Mouse (Mus musculus) forebrain, embryonic 13.5 days (tissue): ENCODE data around the gene Gtpbp3. TPM values are rescaled to one million over a fixed set of nuclear protein-coding genes. Genes with fewer than 3 reads are reported as not detected.

ENCODE experiments used
- ATAC-seq: fragments of 200-750 bp; cut with Nextera tagmentation; 2 replicates; pipeline ENCODE4 v1.8.0; 2017
- H3K27ac ChIP-seq: fragments of 300-500 bp; sonication (generic); 2 replicates; pipeline ENCODE4 v1.5.1; 2015; ENCODE audit warnings: inconsistent platforms, mild to moderate bottlenecking, moderate library complexity
- H3K27me3 ChIP-seq: fragments of 300-500 bp; sonication (generic); 2 replicates; pipeline ENCODE4 v1.6.1; 2015; ENCODE audit warnings: mild to moderate bottlenecking, inconsistent platforms
- H3K36me3 ChIP-seq: fragments of 300-500 bp; sonication (generic); 2 replicates; pipeline ENCODE4 v1.6.1; 2015; ENCODE audit warnings: mild to moderate bottlenecking, inconsistent platforms; ENCODE audit not compliant: poor library complexity, severe bottlenecking
- H3K4me1 ChIP-seq: fragments of 300-500 bp; sonication (generic); 2 replicates; pipeline ENCODE4 v1.6.1; 2015; ENCODE audit warnings: inconsistent platforms
- H3K4me2 ChIP-seq: fragments of 300-500 bp; sonication (generic); 2 replicates; pipeline ENCODE4 v1.6.1; 2015; ENCODE audit warnings: inconsistent platforms, mild to moderate bottlenecking, moderate library complexity
- H3K4me3 ChIP-seq: fragments of 300-500 bp; sonication (generic); 2 replicates; pipeline ENCODE4 v1.5.1; 2015; ENCODE audit warnings: mild to moderate bottlenecking, inconsistent platforms
- H3K9ac ChIP-seq: fragments of 300-500 bp; sonication (generic); 2 replicates; pipeline ENCODE4 v1.6.1; 2015; ENCODE audit warnings: mild to moderate bottlenecking, inconsistent platforms
- H3K9me3 ChIP-seq: fragments of 300-500 bp; sonication (generic); replicated peaks from 2 replicates; pipeline ENCODE4 v1.6.1; 2016; ENCODE audit warnings: inconsistent platforms
- WGBS: fragments of 180-500 bp; shearing (Covaris S2); methylation state at CpG from one replicate; pipeline ENCODE4 v1.1.7; 2015; 5-methylcytosine and 5-hydroxymethylcytosine counted together
- polyA plus RNA-seq: library from polyadenylated mRNA; unstranded; fragments of >200 nt; fragmentation: Nextera tagmentation; extraction: Ambion mirVana; gene quantifications from 2 replicates; pipeline ENCODE4 v1.2.1, GENCODE M21; 2015

Gene Gtpbp3
- polyA plus RNA-seq: 13.4 TPM in 2 replicates

DNA sequence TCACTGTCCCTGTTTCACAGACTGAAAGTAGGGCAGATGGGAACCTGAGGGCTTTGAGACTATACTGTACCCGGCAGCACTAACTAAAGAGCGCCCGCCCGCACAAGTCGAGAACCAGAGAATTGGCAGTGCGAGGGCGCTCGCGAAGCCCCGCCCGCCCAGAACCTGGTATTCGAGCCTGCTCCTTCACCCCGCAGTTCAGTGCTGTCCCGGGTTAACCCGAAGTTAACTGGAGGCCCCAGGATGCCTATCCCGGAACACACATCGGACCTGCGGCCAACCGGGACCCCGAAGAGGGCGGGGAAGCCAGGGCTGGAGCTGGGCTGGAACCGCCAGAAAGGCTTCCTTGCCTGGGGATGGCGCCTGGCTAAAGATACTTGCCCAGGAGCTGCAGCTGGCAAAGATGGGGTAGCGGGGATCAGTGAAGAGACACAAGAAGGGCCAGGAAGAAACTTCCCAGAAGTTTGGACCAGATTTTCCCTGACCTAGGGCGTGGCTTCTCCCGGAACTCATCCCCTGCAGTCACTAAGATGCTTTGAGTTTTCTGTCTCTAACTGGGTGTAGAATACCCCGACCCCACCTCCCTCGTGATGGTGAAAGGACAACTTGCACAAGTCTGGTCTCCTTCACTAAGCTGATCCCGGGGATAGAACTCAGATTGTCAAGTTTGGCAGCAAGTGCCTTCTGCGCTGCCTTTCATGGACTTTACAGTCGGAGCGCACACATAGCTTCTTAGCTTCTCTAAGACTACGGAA lies at the start of gene Gtpbp3:
Gtpbp3 (plus strand) TSS at position 413 of the 755 bp plus-strand sequence.
- WGBS: under 1% methylated on average over 33 of the region's 33 CpGs
- peaks cover 42% of the 10 kb centered on the region for H3K36me3 ChIP-seq
- peak within 1 kb of the TSS; percentile 76 for H3K27ac ChIP-seq
- peak within 1 kb of the TSS; percentile 100 for H3K4me2 ChIP-seq
- H3K4me1 ChIP-seq: peaks cover 54% of the 10 kb centered on the region
- H3K9ac ChIP-seq: peak within 1 kb of the TSS; percentile 79
- ATAC-seq: peak; percentile 41
- H3K27me3 ChIP-seq: no peaks in the 10 kb centered on the region
- H3K9me3 ChIP-seq: no peaks in the 10 kb centered on the region
- H3K4me3 ChIP-seq: peak within 1 kb of the TSS; percentile 82

GRCm38 (mm10) chr8:71441404-71441803 lies 46.5 kb upstream of the Gtpbp3 start:
- ATAC-seq: peak; percentile 45; the same call in 1 of the 2 replicates
- Histone ChIP-seq H3K9me3 (no peaks in the 10 kb centered on the region), H3K9ac (no peak overlapping the region), H3K27ac (no peak overlapping the region), H3K4me3 (no peak overlapping the region), H3K36me3 (no peaks in the 10 kb centered on the region), H3K4me1 (no peaks in the 10 kb centered on the region), H3K4me2 (no peak overlapping the region), H3K27me3 (peaks cover 19% of the 10 kb centered on the region)
- 1% methylated on average over 7 of the region's 7 CpGs for WGBS

- Histone ChIP-seq H3K4me3 (no peak overlapping the region), H3K27ac (no peak overlapping the region), H3K9me3 (no peaks in the 10 kb centered on the region), H3K36me3 (no peaks in the 10 kb centered on the region), H3K27me3 (peaks cover 19% of the 10 kb centered on the region), H3K9ac (no peak overlapping the region), H3K4me2 (no peak overlapping the region), H3K4me1 (no peaks in the 10 kb centered on the region)
- ATAC-seq: no peak
- WGBS: 84% methylated on average over 7 of the region's 7 CpGs
These were observed 42.8 kb upstream of the Gtpbp3 start for GRCm38 (mm10) chr8:71445096-71445495.

DNA sequence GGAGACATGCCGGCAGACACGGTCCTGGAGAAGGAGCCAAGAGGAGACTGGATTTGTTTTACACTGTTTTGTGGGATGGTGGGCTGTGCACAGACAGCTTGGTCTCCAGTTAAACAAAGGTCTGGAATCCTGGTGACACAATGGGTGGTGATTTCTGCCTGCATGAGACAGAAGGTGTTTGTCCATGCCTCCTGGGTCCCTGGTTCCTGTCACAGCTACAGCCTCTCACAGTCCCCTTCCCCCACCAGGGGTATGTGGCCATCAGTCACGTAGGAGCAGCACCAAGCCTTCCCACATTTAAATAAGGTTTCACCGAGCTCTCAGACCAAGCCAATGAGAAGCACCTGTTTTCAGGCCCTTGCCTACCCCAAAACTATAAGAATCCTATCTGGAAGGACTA lies 36.6 kb upstream of the Gtpbp3 start:
- H3K4me1 ChIP-seq: no peaks in the 10 kb centered on the region
- no peak overlapping the region for H3K9ac ChIP-seq
- no peak overlapping the region for H3K4me2 ChIP-seq
- no peak overlapping the region for H3K4me3 ChIP-seq
- H3K9me3 ChIP-seq: no peaks in the 10 kb centered on the region
- no peak overlapping the region for H3K27ac ChIP-seq
- H3K36me3 ChIP-seq: 0 out of 2 replicates have a peak, but pooled peaks cover 2% of the 10 kb centered on the region
- 67% methylated on average over 4 of the region's 4 CpGs for whole genome bisulfite sequencing
- ATAC-seq: no peak
- no peaks in the 10 kb centered on the region for H3K27me3 ChIP-seq

DNA sequence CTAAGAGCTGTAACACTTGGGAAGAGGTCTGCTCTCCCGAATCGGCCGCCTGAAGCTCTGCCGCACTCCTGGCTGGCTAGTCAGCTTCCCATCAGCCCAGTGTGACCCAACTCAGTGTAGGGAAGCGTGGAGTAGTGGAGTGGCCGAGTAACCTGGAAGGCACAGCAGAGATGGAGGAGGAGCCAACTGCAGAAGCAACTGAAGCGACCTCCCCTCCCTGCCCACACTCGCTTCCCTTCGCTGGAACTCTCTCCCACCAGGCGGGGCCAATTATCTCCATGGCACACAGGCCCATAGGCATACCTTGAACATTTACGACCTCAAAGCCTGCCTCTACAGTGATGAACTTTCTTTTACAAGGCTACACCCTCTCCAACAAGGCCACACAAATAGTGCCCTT lies 36.1 kb upstream of the Gtpbp3 start:
- peaks cover 7% of the 10 kb centered on the region for H3K36me3 ChIP-seq
- H3K4me1 ChIP-seq: no peaks in the 10 kb centered on the region
- H3K9ac ChIP-seq: no peak overlapping the region
- 65% methylated on average over 11 of the region's 11 CpGs for WGBS
- no peak overlapping the region for H3K4me3 ChIP-seq
- no peak overlapping the region for H3K27ac ChIP-seq
- H3K9me3 ChIP-seq: no peaks in the 10 kb centered on the region
- H3K27me3 ChIP-seq: no peaks in the 10 kb centered on the region
- H3K4me2 ChIP-seq: no peak overlapping the region
- ATAC-seq: no peak

- ATAC-seq: no peak
- WGBS: 87% methylated on average over 2 of the region's 2 CpGs
- Histone ChIP-seq H3K4me1 (no peaks in the 10 kb centered on the region), H3K27ac (no peak overlapping the region), H3K4me3 (no peak overlapping the region), H3K36me3 (peaks cover 16% of the 10 kb centered on the region), H3K9me3 (no peaks in the 10 kb centered on the region), H3K27me3 (no peaks in the 10 kb centered on the region), H3K4me2 (no peak overlapping the region), H3K9ac (no peak overlapping the region)
These were observed 35.2 kb upstream of the Gtpbp3 start for GRCm38 (mm10) chr8:71452669-71453068.

DNA sequence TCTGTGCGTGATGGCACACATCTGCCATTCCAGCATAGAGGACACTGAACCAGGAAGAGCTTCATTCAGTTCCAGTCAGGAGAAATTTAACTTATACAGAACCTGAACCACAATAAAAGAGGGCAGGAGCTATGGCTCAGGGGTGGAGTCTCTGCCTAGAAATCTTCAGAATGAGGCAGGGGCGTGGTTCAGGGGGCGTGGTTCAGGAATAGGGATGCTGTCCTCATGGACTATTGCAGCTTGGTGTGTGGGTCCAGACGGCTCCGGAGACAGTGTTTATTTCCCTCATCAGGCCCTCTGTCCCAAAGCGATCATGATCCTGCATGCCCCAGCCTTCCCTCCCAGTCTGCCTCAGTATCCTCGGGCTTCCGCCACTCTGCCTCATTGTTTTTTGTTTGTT lies 33.2 kb upstream of the Gtpbp3 start:
- Histone ChIP-seq H3K9ac (no peak overlapping the region), H3K9me3 (no peaks in the 10 kb centered on the region), H3K4me3 (no peak overlapping the region), H3K4me2 (no peak overlapping the region), H3K4me1 (peaks cover 8% of the 10 kb centered on the region; the same call in 1 of the 2 replicates), H3K27me3 (no peaks in the 10 kb centered on the region), H3K36me3 (peaks cover 36% of the 10 kb centered on the region), H3K27ac (no peak overlapping the region)
- ATAC-seq: no peak
- WGBS: 81% methylated on average over 8 of the region's 8 CpGs

DNA sequence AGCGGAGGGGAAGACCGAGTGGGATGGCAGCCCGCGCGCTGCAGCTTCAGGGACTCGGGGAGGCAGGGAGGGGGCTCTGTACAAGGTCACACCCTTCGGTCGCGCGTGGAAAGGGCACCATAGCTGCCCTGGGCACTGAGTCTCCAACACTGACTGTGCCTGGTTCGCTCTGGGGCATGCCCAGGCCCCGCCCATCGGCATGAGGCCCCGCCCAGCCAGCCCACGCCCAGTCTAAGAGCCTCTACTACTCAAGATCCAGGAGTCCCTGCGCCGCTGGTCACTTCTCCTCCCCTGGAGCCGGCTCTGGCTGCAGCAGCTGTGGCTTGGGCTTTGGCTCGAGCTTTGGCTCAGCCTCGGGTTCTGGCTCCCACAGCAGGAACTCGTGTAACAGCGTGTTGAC lies 31.0 kb upstream of the Gtpbp3 start:
- peaks cover 22% of the 10 kb centered on the region for H3K4me1 ChIP-seq
- no peak overlapping the region for H3K9ac ChIP-seq
- H3K4me3 ChIP-seq: no peak overlapping the region
- H3K4me2 ChIP-seq: no peak overlapping the region
- H3K9me3 ChIP-seq: no peaks in the 10 kb centered on the region
- H3K27ac ChIP-seq: no peak overlapping the region
- 40% methylated on average over 22 of the region's 22 CpGs for WGBS
- ATAC-seq: no peak
- H3K36me3 ChIP-seq: peaks cover 54% of the 10 kb centered on the region
- no peaks in the 10 kb centered on the region for H3K27me3 ChIP-seq

DNA sequence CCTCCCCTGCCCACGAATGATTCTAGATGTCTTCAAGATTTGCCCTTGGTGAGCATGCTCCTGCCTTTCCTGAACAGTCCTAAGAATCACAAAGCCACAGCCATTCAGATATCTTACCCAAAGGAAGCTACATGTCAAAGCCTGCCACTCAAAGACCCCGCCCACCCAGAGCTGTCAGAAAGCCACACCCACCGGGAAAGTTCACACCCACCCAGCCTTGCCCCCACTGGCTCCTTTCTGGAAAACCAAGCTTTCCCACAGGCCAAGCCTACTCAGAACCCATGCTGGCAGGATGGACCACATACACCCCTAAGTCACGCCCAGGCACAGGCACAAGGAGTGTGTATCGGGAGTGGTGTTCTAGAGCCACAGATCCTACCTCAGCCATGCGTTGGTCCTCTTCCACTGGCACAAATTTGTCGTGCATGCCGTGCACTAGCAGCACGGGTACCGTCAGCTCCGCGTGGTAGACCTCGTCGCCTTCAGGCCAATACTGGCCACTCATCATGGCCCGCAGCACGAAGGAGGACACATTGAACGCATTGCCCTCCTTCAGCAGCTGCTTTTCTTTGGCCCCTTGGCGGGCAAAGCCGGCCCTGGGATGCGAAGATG lies 30.1 kb upstream of the Gtpbp3 start:
- no peak overlapping the region for H3K27ac ChIP-seq
- H3K27me3 ChIP-seq: no peaks in the 10 kb centered on the region
- WGBS: 84% methylated on average over 20 of the region's 20 CpGs
- peaks cover 31% of the 10 kb centered on the region for H3K4me1 ChIP-seq
- H3K9me3 ChIP-seq: no peaks in the 10 kb centered on the region
- ATAC-seq: no peak
- H3K4me2 ChIP-seq: no peak overlapping the region
- H3K9ac ChIP-seq: no peak overlapping the region
- peaks cover 54% of the 10 kb centered on the region for H3K36me3 ChIP-seq
- H3K4me3 ChIP-seq: no peak overlapping the region

- Histone ChIP-seq H3K27me3 (no peaks in the 10 kb centered on the region), H3K36me3 (peaks cover 54% of the 10 kb centered on the region), H3K9ac (no peak overlapping the region), H3K9me3 (no peaks in the 10 kb centered on the region), H3K4me1 (peaks cover 48% of the 10 kb centered on the region), H3K4me3 (no peak overlapping the region), H3K4me2 (no peak overlapping the region), H3K27ac (no peak overlapping the region)
- no peak for ATAC-seq
- WGBS: 95% methylated on average over 6 of the region's 6 CpGs
These were observed 27.2 kb upstream of the Gtpbp3 start for GRCm38 (mm10) chr8:71460716-71461115.

DNA sequence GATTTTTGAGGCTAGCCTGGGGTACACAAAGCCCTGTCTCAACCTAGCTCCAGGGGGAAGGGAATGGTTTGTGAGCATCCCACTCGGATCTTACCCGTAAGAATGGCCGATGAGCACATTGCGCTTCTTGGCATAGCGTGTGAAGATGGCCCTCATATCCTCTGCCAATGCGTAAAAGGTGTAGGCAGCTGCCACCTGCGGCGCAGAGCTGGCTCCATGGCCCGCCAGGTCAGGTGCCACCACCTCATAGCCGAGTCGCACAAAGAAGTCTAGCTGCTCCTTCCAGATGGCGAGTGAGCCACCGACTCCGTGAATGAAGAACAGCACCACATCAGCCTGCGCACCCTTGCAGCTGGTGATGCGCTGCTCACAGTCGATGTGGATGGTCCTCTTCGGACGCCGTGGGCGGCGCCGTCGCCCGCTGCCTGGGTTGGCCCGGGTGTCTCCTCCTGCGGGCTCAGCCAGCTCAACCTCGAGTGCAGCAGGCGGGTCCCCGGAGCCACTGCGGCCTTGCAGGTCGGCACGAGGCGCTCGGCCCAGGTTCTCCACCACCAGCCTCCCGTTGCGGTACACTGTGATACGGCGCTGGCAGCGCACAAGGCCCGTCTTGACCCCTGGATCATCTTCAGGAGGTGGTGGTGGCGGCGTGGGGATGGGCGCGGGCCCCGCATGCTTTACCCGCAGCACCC lies 26.6 kb upstream of the Gtpbp3 start:
- Histone ChIP-seq H3K4me3 (no peak overlapping the region; the same call in 1 of the 2 replicates), H3K27ac (no peak overlapping the region), H3K9me3 (no peaks in the 10 kb centered on the region), H3K27me3 (no peaks in the 10 kb centered on the region), H3K36me3 (peaks cover 52% of the 10 kb centered on the region), H3K9ac (0 out of 2 replicates have a peak overlapping the region, but pooled peaks have one; percentile 91), H3K4me2 (peak overlapping the region; percentile 94; the same call in 1 of the 2 replicates), H3K4me1 (peaks cover 53% of the 10 kb centered on the region)
- no peak for ATAC-seq
- WGBS: 80% methylated on average over 45 of the region's 47 CpGs

GRCm38 (mm10) chr8:71462191-71462590 lies 25.7 kb upstream of the Gtpbp3 start:
- Histone ChIP-seq H3K9ac (peak overlapping the region; percentile 91), H3K4me3 (peak overlapping the region; percentile 95), H3K4me2 (peak overlapping the region; percentile 94), H3K36me3 (peaks cover 43% of the 10 kb centered on the region), H3K27me3 (no peaks in the 10 kb centered on the region), H3K4me1 (peaks cover 53% of the 10 kb centered on the region), H3K9me3 (no peaks in the 10 kb centered on the region), H3K27ac (no peak overlapping the region)
- 77% methylated on average over 4 of the region's 4 CpGs for WGBS
- no peak for ATAC-seq
